Mouse (Mus musculus) forebrain, embryonic 15.5 days (tissue): ENCODE measurements around the gene Tram2. TPM values are rescaled to one million over a fixed set of nuclear protein-coding genes. Genes with fewer than 3 reads are reported as not detected.
A peak's percentile ranks its signal among the peaks of the same experiment; 100 is the strongest.

Experiments used
- ATAC-seq: fragments of 200-750 bp; cut with Nextera tagmentation; replicated peaks from 2 replicates; pipeline ENCODE4 v1.8.0; 2017; ENCODE audit warnings: mild to moderate bottlenecking, moderate TSS enrichment, moderate library complexity
- H3K27ac ChIP-seq: fragments of 300-500 bp; sonication (generic); replicated peaks from 2 replicates; pipeline ENCODE4 v1.5.1; 2015; ENCODE audit warnings: mild to moderate bottlenecking, inconsistent platforms
- H3K27me3 ChIP-seq: fragments of 300-500 bp; sonication (generic); 2 replicates; pipeline ENCODE4 v1.6.1; 2015; ENCODE audit warnings: inconsistent platforms
- H3K36me3 ChIP-seq: fragments of 300-500 bp; sonication (generic); 2 replicates; pipeline ENCODE4 v1.6.1; 2015; ENCODE audit warnings: mild to moderate bottlenecking, inconsistent platforms
- H3K4me1 ChIP-seq: fragments of 300-500 bp; sonication (generic); 2 replicates; pipeline ENCODE4 v1.6.1; 2015; ENCODE audit warnings: inconsistent platforms
- H3K4me2 ChIP-seq: fragments of 300-500 bp; sonication (generic); replicated peaks from 2 replicates; pipeline ENCODE4 v1.6.1; 2015; ENCODE audit warnings: mild to moderate bottlenecking, inconsistent platforms
- H3K4me3 ChIP-seq: fragments of 300-500 bp; sonication (generic); 2 replicates; pipeline ENCODE4 v1.5.1; 2015; ENCODE audit warnings: mild to moderate bottlenecking, inconsistent platforms
- H3K9ac ChIP-seq: fragments of 300-500 bp; sonication (generic); replicated peaks from 2 replicates; pipeline ENCODE4 v1.6.1; 2015; ENCODE audit warnings: mild to moderate bottlenecking, inconsistent platforms
- H3K9me3 ChIP-seq: fragments of 300-500 bp; sonication (generic); 2 replicates; pipeline ENCODE4 v1.6.1; 2016; ENCODE audit warnings: inconsistent platforms
- WGBS: fragments of 180-500 bp; shearing (Covaris S2); methylation state at CpG from one replicate; pipeline ENCODE4 v1.1.7; 2015; ENCODE audit warnings: mixed read lengths; 5-methylcytosine and 5-hydroxymethylcytosine counted together
- polyA plus RNA-seq: library from polyadenylated mRNA; unstranded; fragments of >200 nt; fragmentation: Nextera tagmentation; extraction: Ambion mirVana; gene quantifications from 2 replicates; pipeline ENCODE4 v1.2.1, GENCODE M21; 2015

The Tram2 gene
- polyA plus RNA-seq, 1 experiment from 2014 or later: 1.8 TPM

- Histone ChIP-seq H3K9me3 (no peaks in the 10 kb centered on the region), H3K4me2 (no peak overlapping the region), H3K4me1 (no peaks in the 10 kb centered on the region), H3K9ac (no peak overlapping the region), H3K36me3 (no peaks in the 10 kb centered on the region), H3K4me3 (no peak overlapping the region), H3K27me3 (no peaks in the 10 kb centered on the region), H3K27ac (no peak overlapping the region)
- 93% methylated on average over 6 of the region's 6 CpGs for WGBS
- no peak for ATAC-seq
Measured at GRCm38 (mm10) chr1:20981764-20982163, 97.3 kb downstream of the Tram2 start.

- no peaks in the 10 kb centered on the region for H3K4me1 ChIP-seq
- H3K27me3 ChIP-seq: no peaks in the 10 kb centered on the region
- H3K36me3 ChIP-seq: no peaks in the 10 kb centered on the region
- no peak overlapping the region for H3K4me3 ChIP-seq
- no peaks in the 10 kb centered on the region for H3K9me3 ChIP-seq
- H3K27ac ChIP-seq: no peak overlapping the region
- H3K9ac ChIP-seq: no peak overlapping the region
- H3K4me2 ChIP-seq: no peak overlapping the region
- no peak for ATAC-seq
- 50% methylated on average over 1 of the region's 1 CpGs for WGBS
Measured at GRCm38 (mm10) chr1:20980553-20980952, 98.5 kb downstream of the Tram2 start.

DNA sequence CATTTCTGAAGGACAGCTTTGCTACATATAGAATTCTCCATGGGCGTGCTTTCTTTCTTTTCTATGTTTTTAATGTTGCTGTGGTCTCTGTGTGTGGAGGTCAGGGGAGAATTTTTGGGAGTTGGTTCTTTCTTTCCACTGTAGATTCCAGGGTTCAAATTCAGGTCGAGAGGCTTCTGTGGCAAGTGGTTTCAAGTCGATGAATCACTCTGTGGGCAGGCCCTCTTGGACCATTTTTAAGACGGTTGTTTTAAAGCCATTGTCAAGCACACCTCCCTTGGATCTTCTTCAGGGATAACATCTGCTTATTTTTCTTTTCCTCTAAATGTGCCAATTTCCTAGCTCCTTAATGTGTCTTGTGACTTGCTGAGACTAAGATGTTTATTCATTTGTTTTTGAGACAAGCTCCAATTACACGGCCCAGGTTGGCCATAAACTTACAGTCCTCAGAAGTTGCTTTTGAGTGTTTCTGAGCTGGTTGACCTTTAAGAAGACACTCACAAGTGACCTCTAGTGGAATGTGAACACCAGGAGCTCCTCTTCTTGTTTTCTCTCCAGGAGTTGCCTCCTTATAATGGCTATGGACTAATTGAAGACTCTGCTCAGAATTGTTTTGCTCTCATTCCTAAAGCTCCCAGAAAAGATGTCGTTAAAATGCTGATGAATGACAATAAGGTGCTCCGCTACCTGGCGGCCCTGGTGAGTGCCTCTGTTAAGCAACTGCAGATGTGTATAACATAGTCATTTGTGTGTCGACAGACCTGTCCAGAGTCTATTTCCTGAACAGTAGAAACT, 104.5 kb downstream of the Tram2 start:
- H3K27ac ChIP-seq: no peak overlapping the region
- no peaks in the 10 kb centered on the region for H3K9me3 ChIP-seq
- no peak overlapping the region for H3K9ac ChIP-seq
- H3K4me2 ChIP-seq: no peak overlapping the region
- no peaks in the 10 kb centered on the region for H3K36me3 ChIP-seq
- 79% methylated on average over 9 of the region's 9 CpGs for WGBS
- H3K4me1 ChIP-seq: no peaks in the 10 kb centered on the region
- no peaks in the 10 kb centered on the region for H3K27me3 ChIP-seq
- no peak overlapping the region for H3K4me3 ChIP-seq
- ATAC-seq: no peak

DNA sequence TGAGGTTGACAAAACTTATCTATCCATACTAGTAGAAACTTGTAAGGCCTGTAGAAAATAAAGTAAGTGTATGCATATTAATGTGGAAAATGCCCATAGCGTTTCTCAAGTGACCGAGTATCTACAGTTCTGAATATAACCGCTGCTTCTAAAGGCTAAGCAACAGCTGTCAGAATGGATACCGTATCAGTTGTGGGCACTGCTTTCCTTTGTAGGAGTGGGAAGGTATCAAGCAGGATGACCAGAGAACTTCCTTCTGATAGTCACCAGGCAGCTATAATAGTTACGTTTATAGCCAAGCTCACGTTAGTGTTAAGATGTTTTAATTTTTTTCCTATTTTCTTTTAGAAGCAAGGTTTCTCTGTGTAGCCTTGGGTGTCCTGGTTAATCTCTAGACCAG, 105.6 kb downstream of the Tram2 start:
- whole genome bisulfite sequencing: 93% methylated on average over 6 of the region's 6 CpGs
- Histone ChIP-seq H3K27me3 (no peaks in the 10 kb centered on the region), H3K27ac (no peak overlapping the region), H3K9me3 (no peaks in the 10 kb centered on the region), H3K4me1 (no peaks in the 10 kb centered on the region), H3K4me3 (no peak overlapping the region), H3K9ac (no peak overlapping the region), H3K4me2 (no peak overlapping the region), H3K36me3 (no peaks in the 10 kb centered on the region)
- ATAC-seq: no peak

- WGBS: 90% methylated on average over 2 of the region's 2 CpGs
Measured at GRCm38 (mm10) chr1:20969642-20970041, 109.4 kb downstream of the Tram2 start.

GRCm38 (mm10) chr1:20954876-20955275, 124.2 kb downstream of the Tram2 start:
- no peak for ATAC-seq
- no peak overlapping the region for H3K4me3 ChIP-seq
- H3K9ac ChIP-seq: no peak overlapping the region
- no peaks in the 10 kb centered on the region for H3K27me3 ChIP-seq
- H3K4me1 ChIP-seq: peaks cover 5% of the 10 kb centered on the region
- 82% methylated on average over 3 of the region's 3 CpGs for WGBS
- no peaks in the 10 kb centered on the region for H3K36me3 ChIP-seq
- H3K4me2 ChIP-seq: no peak overlapping the region
- H3K9me3 ChIP-seq: no peaks in the 10 kb centered on the region
- no peak overlapping the region for H3K27ac ChIP-seq

More at GRCm38 (mm10) chr1:20969642-20970041, 109.4 kb downstream of the Tram2 start:
- Histone ChIP-seq H3K4me1 (no peaks in the 10 kb centered on the region), H3K36me3 (no peaks in the 10 kb centered on the region), H3K4me3 (no peak overlapping the region), H3K9me3 (no peaks in the 10 kb centered on the region), H3K9ac (no peak overlapping the region), H3K27ac (no peak overlapping the region), H3K27me3 (no peaks in the 10 kb centered on the region), H3K4me2 (no peak overlapping the region)
- no peak for ATAC-seq

DNA sequence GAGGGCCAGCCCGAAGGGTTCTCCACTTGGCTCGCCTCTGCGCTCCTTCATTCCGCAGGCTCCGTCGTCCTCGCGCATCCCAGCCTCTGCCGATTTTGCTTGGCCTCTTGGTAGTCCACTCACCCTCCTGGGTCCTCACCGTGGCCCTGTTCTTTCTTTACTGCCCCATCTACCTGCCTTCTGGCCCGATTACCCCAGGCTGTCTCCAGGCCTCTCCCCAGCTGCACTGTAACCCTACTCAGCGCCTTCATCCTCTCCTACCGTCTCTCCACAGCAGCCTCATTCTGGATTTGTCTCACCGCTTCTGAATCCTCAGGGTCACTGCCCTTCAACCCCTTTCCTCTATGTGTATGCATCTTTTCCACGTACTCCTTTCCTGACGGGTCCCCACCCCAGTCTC, 127.2 kb downstream of the Tram2 start:
- peak overlapping the region; percentile 69 for H3K9ac ChIP-seq
- peaks cover 5% of the 10 kb centered on the region for H3K4me1 ChIP-seq
- peak overlapping the region; percentile 76 for H3K27ac ChIP-seq
- H3K36me3 ChIP-seq: no peaks in the 10 kb centered on the region
- H3K9me3 ChIP-seq: no peaks in the 10 kb centered on the region
- H3K27me3 ChIP-seq: no peaks in the 10 kb centered on the region
- H3K4me3 ChIP-seq: peak overlapping the region; percentile 55
- 5% methylated on average over 16 of the region's 16 CpGs for WGBS
- peak overlapping the region; percentile 69 for H3K4me2 ChIP-seq
- no peak for ATAC-seq

DNA sequence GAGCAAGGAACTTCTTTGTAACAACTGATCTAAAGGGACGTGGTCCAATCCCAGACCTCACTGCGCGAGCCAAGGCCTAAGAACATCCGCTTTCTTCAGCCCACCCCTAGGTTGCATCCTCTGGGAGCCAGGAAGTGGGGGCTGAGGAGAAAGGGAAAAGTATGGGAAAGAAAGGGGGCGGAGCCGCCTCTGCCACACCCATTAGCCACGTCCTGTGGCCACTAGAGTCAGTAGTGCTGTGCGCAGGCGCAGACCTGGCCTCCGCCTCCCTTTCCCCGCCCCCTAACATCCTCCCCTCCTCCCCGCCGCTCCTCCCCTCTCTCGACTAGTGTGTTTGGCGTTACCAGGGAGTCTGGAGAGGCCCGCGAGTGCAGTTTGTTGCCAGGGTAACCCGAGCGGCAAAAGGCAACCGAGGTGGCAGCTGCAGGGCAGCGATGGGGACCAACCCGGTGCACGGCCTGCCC, 127.7 kb downstream of the Tram2 start, which contains the start of gene Efhc1:
TSS of gene Efhc1 (plus strand) at position 327 of the 464 bp plus-strand sequence.
- Histone ChIP-seq H3K4me2 (peak within 1 kb of the TSS; percentile 69), H3K27ac (peak within 1 kb of the TSS; percentile 76)
- 1% methylated on average over 21 of the region's 23 CpGs for WGBS

More for the DNA sequence above, 127.7 kb downstream of the Tram2 start, which contains the start of gene Efhc1:
- no peaks in the 10 kb centered on the region for H3K9me3 ChIP-seq
- H3K4me3 ChIP-seq: peak within 1 kb of the TSS; percentile 55
- ATAC-seq: peak; percentile 98
- H3K9ac ChIP-seq: peak within 1 kb of the TSS; percentile 69
- no peaks in the 10 kb centered on the region for H3K36me3 ChIP-seq
- H3K4me1 ChIP-seq: peaks cover 5% of the 10 kb centered on the region
- no peaks in the 10 kb centered on the region for H3K27me3 ChIP-seq

Other genes with a start within 250 kb of the Tram2 start
- 22.5 and 23.1 TPM in 2 replicates for gene Paqr8, start 188.6 kb downstream of the Tram2 start, polyA plus RNA-seq
- 1.3 and 2.0 TPM in 2 replicates for gene Efhc1, start 127.6 kb downstream of the Tram2 start, polyA plus RNA-seq
- gene Tmem14a, start 139.3 kb upstream of the Tram2 start, polyA plus RNA-seq: 16.9 and 17.7 TPM in 2 replicates
- 0.31 and 0.40 TPM in 2 replicates for gene Gsta3, start 161.4 kb upstream of the Tram2 start, polyA plus RNA-seq